8 mouse cellular contexts compared by ENCODE assay signal in genomic region chr11:50225611-50226378, GRCm38 (mm10). TPM values are rescaled to one million over a fixed set of nuclear protein-coding genes. Genes with fewer than 3 reads are reported as not detected.
DNase-seq lines count a peak whose midpoint lies in the region; ATAC-seq lines count a peak whose summit lies in the region.

No protein-coding gene starts in this region.

- peak overlapping the region; percentile 88 for H3K4me2 ChIP-seq in embryonic facial prominence, embryonic 14.5 days (ENCODE audit: low read depth, low read length)
- H3K4me2 ChIP-seq in hindbrain, embryonic 13.5 days = peak overlapping the region; percentile 98

- H3K4me1 ChIP-seq in heart, embryonic 10.5 days = peaks cover 53% of the 10 kb centered on the region
- H3K4me1 ChIP-seq in embryonic facial prominence, embryonic 14.5 days (ENCODE audit: control insufficient read depth, insufficient read depth, low read length) = peaks cover 22% of the 10 kb centered on the region
- H3K4me1 ChIP-seq in hindbrain, embryonic 13.5 days (replicated peaks) = peaks cover 62% of the 10 kb centered on the region

- peak overlapping the region; percentile 96 for H3K4me3 ChIP-seq in heart, embryonic 10.5 days
- H3K4me3 ChIP-seq in embryonic facial prominence, embryonic 14.5 days (ENCODE audit: low read depth, low read length) = peak overlapping the region; percentile 83
- H3K4me3 ChIP-seq in hindbrain, embryonic 13.5 days = peak overlapping the region; percentile 92

- no peaks in the 10 kb centered on the region for H3K36me3 ChIP-seq in heart, embryonic 10.5 days
- peaks cover 3% of the 10 kb centered on the region; the same call in 1 of the 2 replicates for H3K36me3 ChIP-seq in embryonic facial prominence, embryonic 14.5 days (ENCODE audit: control insufficient read depth, insufficient read depth, low read length)
- H3K36me3 ChIP-seq in hindbrain, embryonic 13.5 days = peaks cover 6% of the 10 kb centered on the region

- DNase-seq in heart, embryonic 10.5 days (ENCODE audit: low spot score) = peak; percentile 84
- DNase-seq in heart, adult 9 months (ENCODE audit: low spot score in 2 of 2) = no peak
- peak; percentile 43 for DNase-seq in ZHBTc4 (ENCODE audit: low read depth, low spot score)
- DNase-seq in embryonic facial prominence, embryonic 14.5 days (ENCODE audit: low spot score) = peak; percentile 37
- DNase-seq in liver = peak; percentile 66
- DNase-seq in naive thymus-derived CD4-positive, alpha-beta T cell, adult 2 months (ENCODE audit: low read depth) = peak; percentile 46
- DNase-seq in layer of hippocampus, postnatal 36 days = no peak

- H3K27ac ChIP-seq in heart, embryonic 10.5 days = peak overlapping the region; percentile 96
- H3K27ac ChIP-seq in embryonic facial prominence, embryonic 14.5 days (replicated peaks; ENCODE audit: low read depth, low read length) = peak overlapping the region; percentile 80
- peak overlapping the region; percentile 96 for H3K27ac ChIP-seq in hindbrain, embryonic 13.5 days

- no peaks in the 10 kb centered on the region for H3K9me3 ChIP-seq in heart, embryonic 10.5 days
- H3K9me3 ChIP-seq in embryonic facial prominence, embryonic 14.5 days (ENCODE audit: control insufficient read depth, low read length) = no peaks in the 10 kb centered on the region
- H3K9me3 ChIP-seq in hindbrain, embryonic 13.5 days = no peaks in the 10 kb centered on the region

- H3K27me3 ChIP-seq in heart, embryonic 10.5 days (ENCODE audit: insufficient read depth, poor library complexity, severe bottlenecking) = peaks cover 42% of the 10 kb centered on the region
- H3K27me3 ChIP-seq in embryonic facial prominence, embryonic 14.5 days (replicated peaks; ENCODE audit: control insufficient read depth, insufficient read depth, low read length) = no peaks in the 10 kb centered on the region
- peaks cover 20% of the 10 kb centered on the region for H3K27me3 ChIP-seq in hindbrain, embryonic 13.5 days

- 4% methylated on average over 34 of the region's 34 CpGs for WGBS in heart, embryonic 10.5 days
- WGBS in embryonic facial prominence, embryonic 14.5 days = 6% methylated on average over 18 of the region's 34 CpGs
- 3% methylated on average over 34 of the region's 34 CpGs for WGBS in hindbrain, embryonic 13.5 days

- ATAC-seq in embryonic facial prominence, embryonic 14.5 days (ENCODE audit: low read depth) = peak; percentile 13
- ATAC-seq in hindbrain, embryonic 13.5 days (ENCODE audit: low FRiP score) = peak; percentile 25

- peak overlapping the region; percentile 96 for H3K9ac ChIP-seq in embryonic facial prominence, embryonic 14.5 days (ENCODE audit: low read depth, low read length)
- peak overlapping the region; percentile 99 for H3K9ac ChIP-seq in hindbrain, embryonic 13.5 days

RNA-seq across cellular contexts. Expression of gene Ltc4s, which starts 12.6 kb away (rescaled TPM):
- polyA plus RNA-seq in heart, embryonic 10.5 days (2016; fragmentation: Nextera tagmentation; extraction: Ambion mirVana) = 0.42 and 0.60 TPM in 2 replicates
- 3.7 and 5.2 TPM in 2 replicates for polyA plus RNA-seq in embryonic facial prominence, embryonic 14.5 days (2014; fragmentation: Nextera tagmentation; extraction: Ambion mirVana)
- polyA plus RNA-seq in hindbrain, embryonic 13.5 days (2015; fragmentation: Nextera tagmentation; extraction: Ambion mirVana) = 1.4 and 2.3 TPM in 2 replicates
- 1 to 10 TPM; 5.1 to 8.7 TPM for total RNA-seq in layer of hippocampus, postnatal 36 days (2021)

RNA-seq across cellular contexts. Expression of gene Mgat4b, which starts 15.1 kb away (rescaled TPM):
- polyA plus RNA-seq in heart, embryonic 10.5 days (2016; fragmentation: Nextera tagmentation; extraction: Ambion mirVana) = 17.3 and 20.1 TPM in 2 replicates
- 22.5 and 22.6 TPM in 2 replicates for polyA plus RNA-seq in embryonic facial prominence, embryonic 14.5 days (2014; fragmentation: Nextera tagmentation; extraction: Ambion mirVana)
- 30.4 and 36.6 TPM in 2 replicates for polyA plus RNA-seq in hindbrain, embryonic 13.5 days (2015; fragmentation: Nextera tagmentation; extraction: Ambion mirVana)
- 100 to 1,000 TPM in 1 of 2 experiments, 10 to 100 TPM in 1; 91.1 to 102 TPM for total RNA-seq in layer of hippocampus, postnatal 36 days (2021)

RNA-seq across cellular contexts. Expression of gene Sqstm1, which starts 15.2 kb away (rescaled TPM):
- polyA plus RNA-seq in heart, embryonic 10.5 days (2016; fragmentation: Nextera tagmentation; extraction: Ambion mirVana) = 193 TPM in 2 replicates
- polyA plus RNA-seq in embryonic facial prominence, embryonic 14.5 days (2014; fragmentation: Nextera tagmentation; extraction: Ambion mirVana) = 239 and 247 TPM in 2 replicates
- 318 and 320 TPM in 2 replicates for polyA plus RNA-seq in hindbrain, embryonic 13.5 days (2015; fragmentation: Nextera tagmentation; extraction: Ambion mirVana)
- 100 to 1,000 TPM; 426 to 430 TPM for total RNA-seq in layer of hippocampus, postnatal 36 days (2021)

RNA-seq across cellular contexts. Expression of gene Mrnip, which starts 51.6 kb away (rescaled TPM):
- 15.6 and 21.7 TPM in 2 replicates for polyA plus RNA-seq in heart, embryonic 10.5 days (2016; fragmentation: Nextera tagmentation; extraction: Ambion mirVana)
- polyA plus RNA-seq in embryonic facial prominence, embryonic 14.5 days (2014; fragmentation: Nextera tagmentation; extraction: Ambion mirVana) = 17.7 and 19.8 TPM in 2 replicates
- polyA plus RNA-seq in hindbrain, embryonic 13.5 days (2015; fragmentation: Nextera tagmentation; extraction: Ambion mirVana) = 30.2 and 30.6 TPM in 2 replicates
- total RNA-seq in layer of hippocampus, postnatal 36 days (2021) = 10 to 100 TPM; 13.0 to 14.2 TPM

Comparison
In these comparisons a context has a peak if more than half of its experiments do, and no peak if none do; other contexts are left out.
1. DNase-seq: peak in heart, embryonic 10.5 days (single experiment), ZHBTc4 (single experiment), embryonic facial prominence, embryonic 14.5 days (single experiment), liver (single experiment) and naive thymus-derived CD4-positive, alpha-beta T cell, adult 2 months (single experiment); none in heart, adult 9 months (0 of 2) and layer of hippocampus, postnatal 36 days (0 of 2).
2. Peak in every context shown above with its lines, with median percentiles within 50 percentile points of each other: H3K27ac ChIP-seq and H3K4me3 ChIP-seq.